Mouse (Mus musculus) heart, postnatal 25 days (tissue): ENCODE results near the gene Ccdc185. TPM values are rescaled to one million over a fixed set of nuclear protein-coding genes. Genes with fewer than 3 reads are reported as not detected.

ENCODE experiments used
- DNase-seq: peaks from one replicate; pipeline ENCODE4 v3.0.0; 2022; ENCODE audit warnings: low spot score
- intact Hi-C: fragments of 180-260 bp; cut with DNase I; formaldehyde crosslinking; loops from one replicate; pipeline ENCODE4 v1.15.1; 2025
- total RNA-seq, 2 experiments: library from RNA; stranded (reverse); gene quantifications; 2 replicates each; pipeline ENCODE4 v1.2.3; 2021

Gene Ccdc185
- total RNA-seq, 2 experiments from 2014 or later = not detected

DNA sequence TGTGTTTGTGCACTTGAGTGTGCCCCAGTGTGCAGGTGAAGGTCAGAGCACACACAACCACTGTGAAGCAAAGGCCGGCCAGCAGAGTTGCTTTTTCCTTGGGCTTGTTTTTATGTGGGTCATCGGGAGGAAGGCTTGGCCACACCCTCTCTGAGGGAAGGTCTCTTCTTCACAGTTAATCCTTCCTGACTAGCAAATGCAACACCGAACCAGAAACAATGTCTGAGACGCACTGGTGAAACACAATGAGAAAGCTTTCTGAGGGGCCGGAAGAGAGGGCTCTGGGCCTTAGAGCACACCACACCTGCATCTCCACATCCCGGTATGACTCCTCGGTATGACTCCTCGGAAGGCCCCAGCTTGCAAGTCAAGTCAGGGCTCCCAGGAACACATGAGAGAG, 2.3 kb upstream of the Ccdc185 start:
- no peak for DNase-seq
- intact Hi-C loops = no loop called here

DNA sequence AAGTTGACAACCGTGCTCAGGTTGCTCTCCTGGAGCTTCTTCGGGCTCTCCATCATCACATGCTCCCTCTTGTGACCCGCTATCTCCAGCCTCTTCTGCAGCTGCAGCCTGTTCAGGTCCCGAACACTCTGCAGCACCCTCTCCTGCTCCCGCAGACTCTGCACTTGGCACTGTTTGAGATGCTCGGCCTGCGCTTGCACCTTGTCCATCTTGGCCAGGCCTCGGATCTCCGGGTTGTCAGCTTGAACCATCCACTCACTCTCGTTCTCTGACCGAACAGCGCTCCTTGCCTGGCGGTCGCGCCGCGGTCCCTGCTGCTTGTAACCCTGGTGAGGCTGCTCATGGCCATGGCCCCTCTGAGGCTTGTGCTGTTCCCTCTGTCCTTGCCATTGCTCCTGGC, 1.1 kb downstream of the Ccdc185 start:
- intact Hi-C loops = no loop called here
- DNase-seq = no peak

DNA sequence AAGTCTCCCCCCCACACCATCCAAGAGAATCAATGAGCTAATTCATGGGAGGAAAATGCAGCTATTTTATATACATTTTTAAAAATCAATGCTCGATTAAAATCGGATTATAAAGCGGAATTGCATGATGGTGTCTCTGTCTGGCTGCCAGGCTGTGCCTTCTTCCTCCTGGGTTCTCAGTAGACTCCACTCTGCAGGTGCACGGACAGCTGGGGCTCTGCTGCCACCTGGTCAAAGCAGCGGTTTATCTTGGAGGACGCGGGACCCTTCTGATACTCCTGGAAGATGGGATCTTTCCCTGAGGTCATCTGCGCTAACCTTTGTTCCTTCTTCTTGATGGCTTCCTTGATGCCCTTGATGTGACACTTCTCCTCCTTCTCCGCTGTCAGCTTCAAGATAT, 1.9 kb downstream of the Ccdc185 start:
- intact Hi-C loops = no loop called here
- no peak for DNase-seq

DNA sequence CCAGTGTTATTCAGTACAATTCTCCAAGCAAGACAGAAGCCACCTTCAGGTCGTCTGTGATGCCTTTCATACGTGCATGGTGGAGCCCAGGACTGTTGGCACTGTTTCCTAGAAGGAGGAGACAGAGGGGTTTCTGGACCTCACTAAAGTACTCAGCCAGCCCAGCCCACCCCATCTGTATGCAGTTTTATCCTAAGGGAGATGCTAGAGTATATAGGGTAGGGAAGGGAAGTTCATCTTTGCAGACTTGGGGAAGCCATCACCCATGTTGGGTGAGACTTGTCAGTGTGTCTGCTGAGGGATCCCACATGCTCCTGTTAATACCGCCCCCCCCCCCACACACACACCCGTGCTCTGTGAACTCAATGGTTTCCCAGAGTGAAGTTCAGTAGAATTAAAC, 13.1 kb downstream of the Ccdc185 start:
- intact Hi-C loops = no loop called here
- no peak for DNase-seq

DNA sequence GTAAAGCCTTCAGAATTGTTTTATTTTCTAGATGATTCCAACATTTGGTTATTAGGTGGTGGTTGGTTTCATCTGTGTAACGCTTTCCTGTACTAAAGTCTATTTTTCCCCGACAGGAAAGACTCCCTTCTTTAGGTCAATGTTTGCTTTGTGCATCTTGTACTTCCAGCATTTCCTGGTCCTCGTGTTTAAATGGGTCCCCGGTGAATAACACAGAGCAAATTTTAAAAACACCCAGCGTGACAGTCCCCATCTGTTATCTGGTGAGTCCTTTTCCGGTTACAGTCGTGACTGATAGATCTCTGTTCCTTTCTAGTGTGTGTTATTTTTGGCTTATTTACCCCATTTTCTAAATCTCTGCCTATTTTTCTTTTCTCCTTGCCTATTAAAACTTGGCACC, 16.3 kb downstream of the Ccdc185 start:
- no peak for DNase-seq
- intact Hi-C loops = no loop called here

DNA sequence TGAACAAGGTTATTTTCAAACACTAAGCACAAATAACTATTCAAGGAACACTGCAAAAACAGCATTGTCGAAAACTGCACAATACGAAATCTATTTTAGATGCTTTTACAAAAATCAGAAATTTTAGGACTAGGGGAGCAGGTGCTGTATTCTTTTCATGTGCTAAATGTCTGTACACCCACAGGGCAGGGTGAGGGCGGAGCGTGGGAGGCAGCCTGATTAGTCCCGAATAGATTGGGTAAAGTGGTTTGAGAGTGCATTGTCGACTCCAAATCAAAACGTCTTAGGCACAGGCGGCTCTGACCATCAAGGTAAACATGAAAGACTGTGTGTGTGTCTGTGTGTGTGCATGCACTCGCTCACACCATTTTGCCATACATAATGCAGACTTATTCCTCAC, 20.0 kb downstream of the Ccdc185 start:
- DNase-seq = no peak
- intact Hi-C loops = no loop called here

DNA sequence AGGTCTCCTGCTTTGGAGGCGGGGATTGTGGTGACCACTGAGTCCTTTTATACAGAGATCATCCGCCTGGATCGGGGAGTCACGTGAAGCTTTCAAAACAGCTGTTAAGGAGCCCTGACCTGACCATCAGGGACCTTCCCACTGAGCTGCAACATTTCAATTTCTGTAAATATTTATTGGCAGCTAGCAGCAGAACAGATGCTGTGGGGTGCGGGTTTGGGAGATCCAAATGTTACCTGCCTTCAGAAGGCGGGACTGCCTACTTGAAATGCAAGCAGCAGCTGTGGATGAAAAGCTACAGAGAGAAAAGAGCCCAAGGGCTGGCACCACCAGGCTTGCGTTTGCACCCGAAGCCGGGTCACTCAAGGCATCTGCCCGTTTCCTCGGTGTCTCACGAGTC, 21.4 kb downstream of the Ccdc185 start:
- DNase-seq = no peak
- intact Hi-C loops = no loop called here

DNA sequence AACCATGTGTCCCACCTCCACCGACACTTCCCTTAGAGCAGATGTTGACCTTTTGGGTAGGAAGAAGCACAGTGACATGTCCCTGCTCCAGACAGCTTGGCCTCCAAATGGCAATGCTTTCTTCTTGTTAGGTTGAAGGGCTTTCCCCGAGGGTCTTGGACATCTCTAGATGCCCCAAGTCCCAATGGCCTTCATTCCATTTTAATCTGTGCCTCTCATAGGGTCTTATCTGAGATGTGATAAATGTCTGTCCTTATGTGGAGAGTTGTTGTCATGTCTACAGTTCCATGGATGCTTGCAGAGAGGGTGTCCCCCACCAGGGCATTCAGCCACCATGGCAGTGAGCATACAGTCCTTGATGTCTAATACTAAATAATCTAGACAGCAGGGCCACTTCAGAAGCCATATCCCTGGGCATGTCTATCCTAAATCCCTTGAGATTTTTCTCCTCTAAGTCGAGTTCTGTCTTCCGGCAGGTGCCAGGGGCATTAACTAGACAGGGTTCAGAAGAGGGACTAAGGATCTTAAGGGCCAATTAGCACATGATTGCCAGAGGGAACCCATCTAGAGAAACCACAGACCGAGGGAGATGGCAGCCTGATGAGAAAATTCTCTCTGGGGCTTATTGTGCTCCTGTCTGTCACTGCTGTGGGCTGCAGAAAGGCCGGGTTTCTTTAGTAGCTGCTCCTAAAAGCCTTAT, 34.6 kb downstream of the Ccdc185 start:
- intact Hi-C loops = no loop called here
- no peak for DNase-seq

DNA sequence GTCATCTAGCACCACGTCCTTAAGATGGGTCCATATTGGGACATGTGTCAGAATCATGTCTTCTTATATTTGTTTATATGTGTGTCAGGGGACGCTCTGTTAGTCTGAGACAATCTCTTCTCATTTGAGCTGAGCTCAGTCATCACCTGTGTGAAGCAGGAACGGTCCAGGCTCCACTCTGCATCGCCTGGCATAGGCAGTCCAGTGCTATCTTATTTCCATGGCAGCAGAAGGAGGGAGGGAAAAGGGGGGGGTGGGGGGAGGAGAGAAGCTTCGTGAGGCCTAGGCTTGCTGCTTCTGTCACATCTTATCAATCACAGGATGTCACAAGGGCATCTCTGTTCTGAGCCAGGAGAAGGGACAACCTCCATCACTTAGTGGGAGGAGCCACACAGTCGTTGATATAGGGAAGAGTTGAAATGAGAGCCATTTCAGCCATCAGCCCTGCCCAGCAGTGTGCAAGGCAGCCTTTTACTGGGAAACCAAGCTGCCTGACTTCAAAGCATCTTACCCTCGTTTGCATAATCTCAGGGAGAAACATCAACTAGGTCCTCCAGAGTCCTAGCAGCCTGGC, 37.5 kb downstream of the Ccdc185 start:
- no peak for DNase-seq
- intact Hi-C loops = no loop called here

DNA sequence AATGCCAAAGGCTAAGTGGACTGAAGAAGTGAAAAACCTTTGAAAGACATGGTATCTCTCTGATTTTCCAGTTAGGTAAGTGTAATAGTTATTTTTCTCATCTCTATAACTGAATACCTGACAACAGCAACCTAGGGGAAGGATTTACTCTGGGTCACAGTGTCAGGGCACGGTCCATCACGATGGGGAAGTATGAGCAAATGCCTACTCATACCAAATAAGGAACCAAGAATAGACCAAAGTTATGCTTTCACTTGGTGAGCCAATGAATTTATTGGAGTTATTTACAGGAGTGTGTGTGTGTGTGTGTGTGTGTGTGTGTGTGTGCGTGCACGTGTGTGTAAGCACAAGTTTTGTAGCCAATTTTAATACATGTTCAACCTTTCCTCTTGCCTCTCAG, 41.5 kb downstream of the Ccdc185 start:
- intact Hi-C loops = no loop called here

DNA sequence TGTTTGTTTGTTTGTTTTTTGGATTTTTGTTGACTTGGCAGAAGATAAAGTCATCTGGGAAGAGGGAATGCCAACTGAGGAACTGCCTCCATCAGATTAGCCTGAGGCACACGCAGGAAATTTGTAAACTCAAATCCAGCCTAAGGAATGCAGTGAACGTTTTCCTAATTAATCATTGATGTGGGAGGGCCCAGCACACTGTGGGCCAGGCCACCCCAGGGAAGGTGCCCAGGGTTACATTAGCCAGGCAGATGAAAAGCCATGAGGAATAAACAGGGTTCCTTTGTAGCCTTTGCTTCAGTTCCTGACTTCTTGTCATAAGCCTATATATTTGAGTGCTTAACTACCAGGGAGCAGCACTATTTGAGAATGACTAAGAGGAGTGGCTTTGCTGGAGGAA, 44.1 kb downstream of the Ccdc185 start:
- DNase-seq = no peak
- intact Hi-C loops = no loop called here

More for the DNA sequence above, 41.5 kb downstream of the Ccdc185 start:
- DNase-seq = no peak

DNA sequence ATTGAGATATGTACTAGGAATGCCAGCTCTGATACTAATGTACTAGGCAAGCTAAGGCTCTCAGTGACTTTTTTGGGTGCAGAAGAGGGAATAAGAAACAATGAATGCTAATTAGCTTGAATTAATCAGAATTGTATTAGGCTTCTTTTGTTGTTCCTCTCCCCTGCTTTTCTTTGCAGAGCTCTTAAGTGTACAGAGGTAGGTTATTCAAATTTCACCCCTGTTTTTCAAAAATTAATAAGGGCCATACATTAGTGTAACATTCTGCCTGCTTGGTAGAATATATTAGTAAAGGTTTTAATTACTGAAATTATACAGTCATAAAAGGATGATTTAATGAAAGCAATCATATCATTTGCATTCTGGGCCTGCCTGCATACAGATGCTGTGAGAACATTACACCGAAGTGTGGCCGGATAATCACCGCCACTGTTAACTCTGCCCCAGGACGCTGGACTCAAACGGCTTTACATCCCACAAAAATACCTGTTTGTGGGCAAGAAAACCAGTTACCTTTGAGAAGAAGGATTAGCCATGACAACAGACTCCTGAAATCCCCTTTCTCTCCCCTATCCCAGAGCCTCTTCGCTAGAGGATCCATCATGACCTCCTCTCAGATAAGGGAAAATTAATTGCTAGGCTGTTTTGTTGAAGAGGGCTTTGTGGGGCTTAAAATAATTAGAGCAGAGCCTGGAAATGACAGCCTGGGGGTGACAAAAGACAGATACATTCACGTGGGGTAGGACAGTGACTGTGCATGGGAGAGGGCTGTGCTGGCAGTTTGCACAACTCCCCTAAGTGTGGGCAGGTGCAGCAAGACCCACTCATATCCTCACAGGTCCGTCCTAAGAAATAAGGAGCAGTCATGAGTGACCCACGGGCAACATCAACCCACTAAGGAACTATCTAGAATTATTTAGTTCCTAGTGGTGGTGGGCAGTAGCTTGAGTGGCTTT, 49.3 kb downstream of the Ccdc185 start:
- no peak for DNase-seq
- intact Hi-C loops = no loop called here

Other genes starting within 250 kb of the Ccdc185 start
- 10 to 100 TPM; 63.3 to 73.1 TPM for gene Capn2, start 231.6 kb downstream of the Ccdc185 start, total RNA-seq
- gene Capn8, start 184.2 kb downstream of the Ccdc185 start, total RNA-seq = not detected
- under 1 TPM; 0.39 to 0.45 TPM for gene Susd4, start 14.7 kb upstream of the Ccdc185 start, total RNA-seq
- 1 to 10 TPM; 1.2 to 1.3 TPM for gene Tlr5, start 205.6 kb upstream of the Ccdc185 start, total RNA-seq